Mouse (Mus musculus): ENCODE measurements at regions not wholly inside any gene's neighbourhood (a gene's known extent, or its start where the extent isn't known, plus 50 kb on each side); places are given as distances from the start of the nearest gene placed in this dataset.

DNA sequence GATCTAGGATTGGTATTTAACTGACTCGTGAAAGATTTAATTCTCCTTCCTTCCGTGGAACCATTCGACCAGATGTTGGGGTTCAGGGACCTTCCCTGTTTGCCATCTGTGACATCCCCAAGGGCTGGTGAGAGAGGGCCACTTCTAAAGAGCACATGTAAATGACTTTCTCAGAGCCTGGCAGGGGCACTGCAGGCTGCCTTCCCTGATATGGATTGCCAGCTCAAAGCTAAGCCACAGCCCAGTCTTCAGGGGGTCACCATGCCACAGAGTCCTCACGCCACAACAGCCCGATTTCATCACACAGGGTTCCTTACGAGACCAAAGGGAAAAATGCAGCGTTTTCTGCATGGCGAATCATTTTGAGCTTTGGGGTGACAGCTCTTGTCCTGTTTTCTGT lies 115.1 kb upstream of the Prox1 start:
- Histone ChIP-seq H3K4me3 (ENCODE audit: low read depth, low read length) (no peak overlapping the region), H3K36me3 (ENCODE audit: control insufficient read depth, insufficient read depth) (no peaks in the 10 kb centered on the region), H3K27ac (ENCODE audit: low read length) (no peak overlapping the region), H3K4me1 (ENCODE audit: control insufficient read depth, low read depth, low read length) (no peaks in the 10 kb centered on the region), H3K9ac (ENCODE audit: low read depth, low read length) (no peak overlapping the region), H3K4me2 (ENCODE audit: low read depth, low read length) (no peak overlapping the region), H3K9me3 (replicated peaks; ENCODE audit: control insufficient read depth, low read length) (no peaks in the 10 kb centered on the region; the same call in 1 of the 2 replicates), H3K27me3 (ENCODE audit: control insufficient read depth, insufficient read depth, low read depth, low read length) (no peaks in the 10 kb centered on the region)
- WGBS (ENCODE audit: insufficient replicate concordance): 59% methylated on average over 8 of the region's 8 CpGs
- no peak for ATAC-seq (ENCODE audit: low read depth)

DNA sequence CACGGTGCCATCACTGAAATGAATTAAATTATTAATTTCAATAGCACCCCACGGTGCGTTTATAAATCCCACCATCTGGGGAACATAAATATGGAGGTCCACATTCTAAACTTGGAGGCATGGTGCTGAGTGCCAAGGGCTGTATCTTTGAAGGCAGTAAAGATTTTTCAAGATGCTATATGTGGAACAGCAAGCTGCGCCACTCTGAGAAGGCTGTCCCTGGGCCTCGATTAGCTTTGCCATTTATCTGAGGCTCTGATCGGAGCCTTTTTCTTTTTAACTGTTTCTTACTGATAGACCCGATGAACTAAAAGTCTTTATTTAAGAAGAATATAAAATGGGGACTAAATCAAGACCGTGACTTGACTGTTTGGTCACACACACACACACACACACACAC lies 114.5 kb upstream of the Prox1 start:
- no peak overlapping the region for H3K27ac ChIP-seq (ENCODE audit: low read length)
- H3K9me3 ChIP-seq (replicated peaks; ENCODE audit: control insufficient read depth, low read length): no peaks in the 10 kb centered on the region; the same call in 1 of the 2 replicates
- no peaks in the 10 kb centered on the region for H3K4me1 ChIP-seq (ENCODE audit: control insufficient read depth, low read depth, low read length)
- no peak for ATAC-seq (ENCODE audit: low read depth)
- no peaks in the 10 kb centered on the region for H3K27me3 ChIP-seq (ENCODE audit: control insufficient read depth, insufficient read depth, low read depth, low read length)
- 71% methylated on average over 8 of the region's 8 CpGs for WGBS (ENCODE audit: insufficient replicate concordance)
- no peaks in the 10 kb centered on the region for H3K36me3 ChIP-seq (ENCODE audit: control insufficient read depth, insufficient read depth)
- no peak overlapping the region for H3K4me3 ChIP-seq (ENCODE audit: low read depth, low read length)
- H3K9ac ChIP-seq (ENCODE audit: low read depth, low read length): no peak overlapping the region
- H3K4me2 ChIP-seq (ENCODE audit: low read depth, low read length): no peak overlapping the region

GRCm38 (mm10) chr1:190284138-190284537 lies 113.6 kb upstream of the Prox1 start:
- no peaks in the 10 kb centered on the region; the same call in 1 of the 2 replicates for H3K9me3 ChIP-seq (replicated peaks; ENCODE audit: control insufficient read depth, low read length)
- no peak overlapping the region for H3K4me3 ChIP-seq (ENCODE audit: low read depth, low read length)
- no peaks in the 10 kb centered on the region for H3K27me3 ChIP-seq (ENCODE audit: control insufficient read depth, insufficient read depth, low read depth, low read length)
- no peak for ATAC-seq (ENCODE audit: low read depth)
- WGBS (ENCODE audit: insufficient replicate concordance): 64% methylated on average over 9 of the region's 9 CpGs
- H3K27ac ChIP-seq (ENCODE audit: low read length): no peak overlapping the region
- no peaks in the 10 kb centered on the region for H3K36me3 ChIP-seq (ENCODE audit: control insufficient read depth, insufficient read depth)
- no peak overlapping the region for H3K9ac ChIP-seq (ENCODE audit: low read depth, low read length)
- no peak overlapping the region for H3K4me2 ChIP-seq (ENCODE audit: low read depth, low read length)
- no peaks in the 10 kb centered on the region for H3K4me1 ChIP-seq (ENCODE audit: control insufficient read depth, low read depth, low read length)

GRCm38 (mm10) chr1:190280081-190280858 lies 109.8 kb upstream of the Prox1 start:
- no peak overlapping the region for H3K4me2 ChIP-seq (ENCODE audit: low read depth, low read length)
- H3K9ac ChIP-seq (ENCODE audit: low read depth, low read length): no peak overlapping the region
- no peaks in the 10 kb centered on the region for H3K36me3 ChIP-seq (ENCODE audit: control insufficient read depth, insufficient read depth)
- H3K9me3 ChIP-seq (replicated peaks; ENCODE audit: control insufficient read depth, low read length): no peaks in the 10 kb centered on the region
- no peak overlapping the region for H3K4me3 ChIP-seq (ENCODE audit: low read depth, low read length)
- H3K4me1 ChIP-seq (ENCODE audit: control insufficient read depth, low read depth, low read length): no peaks in the 10 kb centered on the region
- no peaks in the 10 kb centered on the region for H3K27me3 ChIP-seq (ENCODE audit: control insufficient read depth, insufficient read depth, low read depth, low read length)
- H3K27ac ChIP-seq (ENCODE audit: low read length): no peak overlapping the region
- WGBS (ENCODE audit: insufficient replicate concordance): 76% methylated on average over 18 of the region's 18 CpGs
- ATAC-seq (ENCODE audit: low read depth): no peak

- no peak for ATAC-seq (ENCODE audit: low read depth)
- no peak overlapping the region for H3K4me2 ChIP-seq (ENCODE audit: low read depth, low read length)
- WGBS (ENCODE audit: insufficient replicate concordance): 53% methylated on average over 6 of the region's 6 CpGs
- H3K36me3 ChIP-seq (ENCODE audit: control insufficient read depth, insufficient read depth): no peaks in the 10 kb centered on the region
- H3K27me3 ChIP-seq (ENCODE audit: control insufficient read depth, insufficient read depth, low read depth, low read length): no peaks in the 10 kb centered on the region
- H3K9ac ChIP-seq (ENCODE audit: low read depth, low read length): no peak overlapping the region
- no peak overlapping the region for H3K4me3 ChIP-seq (ENCODE audit: low read depth, low read length)
- no peaks in the 10 kb centered on the region for H3K9me3 ChIP-seq (replicated peaks; ENCODE audit: control insufficient read depth, low read length)
- no peaks in the 10 kb centered on the region for H3K4me1 ChIP-seq (ENCODE audit: control insufficient read depth, low read depth, low read length)
- no peak overlapping the region for H3K27ac ChIP-seq (ENCODE audit: low read length)
Observed at GRCm38 (mm10) chr1:190274911-190275310, 104.4 kb upstream of the Prox1 start.

GRCm38 (mm10) chr1:190270784-190271385 lies 100.4 kb upstream of the Prox1 start:
- ATAC-seq (ENCODE audit: low read depth): no peak
- Histone ChIP-seq H3K27me3 (ENCODE audit: control insufficient read depth, insufficient read depth, low read depth, low read length) (no peaks in the 10 kb centered on the region), H3K4me3 (ENCODE audit: low read depth, low read length) (no peak overlapping the region), H3K9me3 (replicated peaks; ENCODE audit: control insufficient read depth, low read length) (no peaks in the 10 kb centered on the region), H3K4me2 (ENCODE audit: low read depth, low read length) (no peak overlapping the region), H3K27ac (ENCODE audit: low read length) (no peak overlapping the region), H3K4me1 (ENCODE audit: control insufficient read depth, low read depth, low read length) (no peaks in the 10 kb centered on the region), H3K36me3 (ENCODE audit: control insufficient read depth, insufficient read depth) (no peaks in the 10 kb centered on the region), H3K9ac (ENCODE audit: low read depth, low read length) (no peak overlapping the region)
- 77% methylated on average over 17 of the region's 17 CpGs for whole genome bisulfite sequencing (ENCODE audit: insufficient replicate concordance)

DNA sequence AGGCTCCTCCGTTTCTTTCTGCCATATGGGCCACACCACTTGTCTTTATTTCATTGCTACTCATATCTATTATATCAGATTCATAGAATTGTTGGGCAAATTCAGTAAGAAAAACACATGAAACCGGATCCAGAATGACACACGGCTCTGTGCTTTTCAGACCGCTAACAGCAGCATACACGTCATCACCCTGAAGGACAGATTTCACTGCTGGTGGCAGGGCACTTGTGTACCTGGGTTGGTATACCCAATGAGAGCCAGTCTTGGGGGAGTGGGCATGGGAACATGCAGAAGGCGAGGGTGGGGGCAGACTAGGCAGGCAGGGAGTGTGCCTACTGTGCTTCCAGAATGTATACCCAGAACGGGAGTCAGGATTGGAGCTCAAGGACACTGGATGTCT lies 98.7 kb upstream of the Prox1 start:
- Histone ChIP-seq H3K4me2 (ENCODE audit: low read depth, low read length) (no peak overlapping the region), H3K4me1 (ENCODE audit: control insufficient read depth, low read depth, low read length) (no peaks in the 10 kb centered on the region), H3K36me3 (ENCODE audit: control insufficient read depth, insufficient read depth) (no peaks in the 10 kb centered on the region), H3K27me3 (ENCODE audit: control insufficient read depth, insufficient read depth, low read depth, low read length) (no peaks in the 10 kb centered on the region), H3K9me3 (replicated peaks; ENCODE audit: control insufficient read depth, low read length) (no peaks in the 10 kb centered on the region), H3K4me3 (ENCODE audit: low read depth, low read length) (no peak overlapping the region), H3K9ac (ENCODE audit: low read depth, low read length) (no peak overlapping the region), H3K27ac (ENCODE audit: low read length) (no peak overlapping the region)
- no peak for ATAC-seq (ENCODE audit: low read depth)
- WGBS (ENCODE audit: insufficient replicate concordance): 69% methylated on average over 7 of the region's 7 CpGs

- H3K36me3 ChIP-seq (ENCODE audit: control insufficient read depth, insufficient read depth): no peaks in the 10 kb centered on the region
- no peak overlapping the region for H3K27ac ChIP-seq (ENCODE audit: low read length)
- no peak for ATAC-seq (ENCODE audit: low read depth)
- 69% methylated on average over 9 of the region's 9 CpGs for WGBS (ENCODE audit: insufficient replicate concordance)
- H3K4me3 ChIP-seq (ENCODE audit: low read depth, low read length): no peak overlapping the region
- no peak overlapping the region for H3K9ac ChIP-seq (ENCODE audit: low read depth, low read length)
- H3K27me3 ChIP-seq (ENCODE audit: control insufficient read depth, insufficient read depth, low read depth, low read length): no peaks in the 10 kb centered on the region
- no peaks in the 10 kb centered on the region for H3K9me3 ChIP-seq (replicated peaks; ENCODE audit: control insufficient read depth, low read length)
- H3K4me2 ChIP-seq (ENCODE audit: low read depth, low read length): no peak overlapping the region
- no peaks in the 10 kb centered on the region for H3K4me1 ChIP-seq (ENCODE audit: control insufficient read depth, low read depth, low read length)
Observed at GRCm38 (mm10) chr1:190265085-190265780, 94.7 kb upstream of the Prox1 start.

- Histone ChIP-seq H3K4me2 (ENCODE audit: low read depth, low read length) (no peak overlapping the region), H3K4me3 (ENCODE audit: low read depth, low read length) (no peak overlapping the region), H3K36me3 (ENCODE audit: control insufficient read depth, insufficient read depth) (no peaks in the 10 kb centered on the region), H3K4me1 (ENCODE audit: control insufficient read depth, low read depth, low read length) (no peaks in the 10 kb centered on the region), H3K9ac (ENCODE audit: low read depth, low read length) (no peak overlapping the region), H3K27ac (ENCODE audit: low read length) (no peak overlapping the region), H3K27me3 (ENCODE audit: control insufficient read depth, insufficient read depth, low read depth, low read length) (no peaks in the 10 kb centered on the region), H3K9me3 (replicated peaks; ENCODE audit: control insufficient read depth, low read length) (no peaks in the 10 kb centered on the region)
- 42% methylated on average over 8 of the region's 8 CpGs for WGBS (ENCODE audit: insufficient replicate concordance)
- ATAC-seq (ENCODE audit: low read depth): no peak
Observed at GRCm38 (mm10) chr1:190264501-190264900, 94.0 kb upstream of the Prox1 start.

Measured in liver, embryonic 16.5 days (tissue).